ENCODE assay signal across 9 mouse cellular contexts in genomic region chr5:24262146-24262545, GRCm38 (mm10).
DNase-seq lines count a peak whose midpoint lies in the region; ATAC-seq and TF ChIP-seq lines count a peak whose summit lies in the region.
"Had no signal": no experiment of that assay in that cellular context is flagged by ENCODE, and none has a peak within 500 bp of the region (broad histone marks: within the 10 kb centered on the region; RNA-seq: fewer than 3 reads in every experiment).

No protein-coding gene starts in this region.

- no peaks in the 10 kb centered on the region for H3K36me3 ChIP-seq in midbrain, postnatal 0 days (ENCODE audit: insufficient read depth, low read length)
- H3K36me3 ChIP-seq in midbrain, embryonic 16.5 days (ENCODE audit: control insufficient read depth, insufficient read depth, low read length): no peaks in the 10 kb centered on the region
- H3K36me3 ChIP-seq in forebrain, embryonic 12.5 days (replicated peaks): no peaks in the 10 kb centered on the region
- H3K36me3 ChIP-seq in stomach, embryonic 14.5 days (ENCODE audit: control insufficient read depth, insufficient read depth, low read length): no peaks in the 10 kb centered on the region
- H3K36me3 ChIP-seq: liver, embryonic 13.5 days had no signal

- peak; percentile 84 for DNase-seq in heart, adult 11 months
- no peak for DNase-seq in heart, postnatal 10 days
- DNase-seq in midbrain, postnatal 0 days (ENCODE audit: low spot score): no peak
- DNase-seq in cerebellum, postnatal 14 days: no peak
- DNase-seq in cerebellum, postnatal 25 days: no peak
- DNase-seq: liver, embryonic 13.5 days had no signal

- H3K9ac ChIP-seq in midbrain, postnatal 0 days (replicated peaks; ENCODE audit: low read length, poor library complexity, severe bottlenecking): no peak overlapping the region
- no peak overlapping the region for H3K9ac ChIP-seq in midbrain, embryonic 16.5 days (ENCODE audit: low read depth, low read length)
- no peak overlapping the region for H3K9ac ChIP-seq in forebrain, embryonic 12.5 days
- no peak overlapping the region for H3K9ac ChIP-seq in stomach, embryonic 14.5 days (replicated peaks; ENCODE audit: low read depth, low read length)
- H3K9ac ChIP-seq: liver, embryonic 13.5 days had no signal

- intact Hi-C loops in heart, postnatal 10 days (cut with DNase I): loop anchor here (5.0 to 10.0 kb wide), 2 partner anchors 95 to 223 kb away; no protein-coding TSS in a partner anchor

- H3K27ac ChIP-seq in midbrain, postnatal 0 days (ENCODE audit: low read depth, low read length): no peak overlapping the region
- no peak overlapping the region for H3K27ac ChIP-seq in midbrain, embryonic 16.5 days (ENCODE audit: low read length)
- no peak overlapping the region for H3K27ac ChIP-seq in forebrain, embryonic 12.5 days
- peak overlapping the region; percentile 48; the same call in 1 of the 2 replicates for H3K27ac ChIP-seq in stomach, embryonic 14.5 days (ENCODE audit: low read length)
- H3K27ac ChIP-seq: liver, embryonic 13.5 days had no signal

- H3K4me3 ChIP-seq in midbrain, postnatal 0 days (ENCODE audit: low read depth, low read length): no peak overlapping the region
- H3K4me3 ChIP-seq in midbrain, embryonic 16.5 days (ENCODE audit: low read depth, low read length): no peak overlapping the region
- H3K4me3 ChIP-seq in forebrain, embryonic 12.5 days (replicated peaks): no peak overlapping the region
- no peak overlapping the region for H3K4me3 ChIP-seq in stomach, embryonic 14.5 days (ENCODE audit: low read depth, low read length)
- H3K4me3 ChIP-seq: liver, embryonic 13.5 days had no signal

- no peak for TF ChIP-seq CTCF in midbrain, postnatal 0 days (IDR thresholded peaks at IDR 0.05)

- 0 out of 2 replicates have a peak overlapping the region, but pooled peaks have one; percentile 6 for H3K4me2 ChIP-seq in midbrain, postnatal 0 days (ENCODE audit: low read depth, low read length, poor library complexity, severe bottlenecking)
- H3K4me2 ChIP-seq in midbrain, embryonic 16.5 days (ENCODE audit: low read length): no peak overlapping the region
- H3K4me2 ChIP-seq in forebrain, embryonic 12.5 days: peak overlapping the region; percentile 25
- peak overlapping the region; percentile 10; the same call in 1 of the 2 replicates for H3K4me2 ChIP-seq in stomach, embryonic 14.5 days (replicated peaks; ENCODE audit: low read depth, low read length)
- H3K4me2 ChIP-seq: liver, embryonic 13.5 days had no signal

- H3K27me3 ChIP-seq in midbrain, postnatal 0 days (ENCODE audit: insufficient read depth, low read length): no peaks in the 10 kb centered on the region
- H3K27me3 ChIP-seq in midbrain, embryonic 16.5 days (ENCODE audit: control insufficient read depth, insufficient read depth, low read depth, low read length): no peaks in the 10 kb centered on the region
- no peaks in the 10 kb centered on the region; the same call in 1 of the 2 replicates for H3K27me3 ChIP-seq in forebrain, embryonic 12.5 days
- no peaks in the 10 kb centered on the region for H3K27me3 ChIP-seq in stomach, embryonic 14.5 days (ENCODE audit: control insufficient read depth, insufficient read depth, low read length)

- no peak for ATAC-seq in midbrain, postnatal 0 days (ENCODE audit: low FRiP score)
- ATAC-seq in midbrain, embryonic 16.5 days: no peak
- peak; percentile 8; the same call in 1 of the 2 replicates for ATAC-seq in forebrain, embryonic 12.5 days (ENCODE audit: low FRiP score)
- ATAC-seq in stomach, embryonic 14.5 days (ENCODE audit: insufficient number of reproducible peaks, insufficient read depth, low FRiP score, low read depth): no peak

- WGBS in midbrain, postnatal 0 days: 14% methylated on average over 11 of the region's 11 CpGs
- WGBS in midbrain, embryonic 16.5 days: 9% methylated on average over 11 of the region's 11 CpGs
- 1% methylated on average over 11 of the region's 11 CpGs for WGBS in forebrain, embryonic 12.5 days
- WGBS in stomach, embryonic 14.5 days: 6% methylated on average over 11 of the region's 11 CpGs

- H3K4me1 ChIP-seq in midbrain, postnatal 0 days (ENCODE audit: insufficient read depth, low read length): no peaks in the 10 kb centered on the region
- H3K4me1 ChIP-seq in midbrain, embryonic 16.5 days (ENCODE audit: control insufficient read depth, insufficient read depth, low read length): 0 out of 2 replicates have a peak, but pooled peaks cover 3% of the 10 kb centered on the region
- H3K4me1 ChIP-seq in forebrain, embryonic 12.5 days: peaks cover 12% of the 10 kb centered on the region
- H3K4me1 ChIP-seq in stomach, embryonic 14.5 days (ENCODE audit: control insufficient read depth, insufficient read depth, low read length): peaks cover 14% of the 10 kb centered on the region
- H3K4me1 ChIP-seq: liver, embryonic 13.5 days had no signal

- H3K9me3 ChIP-seq in midbrain, postnatal 0 days (ENCODE audit: low read length): no peaks in the 10 kb centered on the region
- H3K9me3 ChIP-seq in midbrain, embryonic 16.5 days (replicated peaks; ENCODE audit: control insufficient read depth, low read length, poor library complexity, severe bottlenecking): no peaks in the 10 kb centered on the region
- H3K9me3 ChIP-seq in forebrain, embryonic 12.5 days: peaks cover 5% of the 10 kb centered on the region; the same call in 1 of the 2 replicates
- H3K9me3 ChIP-seq in stomach, embryonic 14.5 days (ENCODE audit: control insufficient read depth, low read depth, low read length): 0 out of 2 replicates have a peak, but pooled peaks cover 3% of the 10 kb centered on the region
